Mouse (Mus musculus) left cerebral cortex, adult 2 months (tissue): ENCODE measurements around the gene Mdfic. TPM values are rescaled to one million over a fixed set of nuclear protein-coding genes. Genes with fewer than 3 reads are reported as not detected.

Experiments
- DNase-seq, 2 experiments: peaks; one replicate each; pipeline ENCODE4 v3.0.0; 2021 to 2022; ENCODE audit warnings: low spot score in 2 of 2, mixed read lengths in 1 of 2; ENCODE audit errors: extremely low spot score in 1 of 2
- H3K27ac ChIP-seq: fragments of 200-600 bp; 2 replicates; pipeline ENCODE4 v1.8.1; 2022
- H3K4me3 ChIP-seq: fragments of 200-600 bp; 2 replicates; pipeline ENCODE4 v1.8.1; 2022
- CTCF ChIP-seq: fragments of 200-600 bp; IDR thresholded peaks from 2 replicates; pipeline ENCODE4 v1.8.1; 2022; ENCODE audit warnings: antibody characterized with exemption, mild to moderate bottlenecking, moderate library complexity
- intact Hi-C: fragments of 180-260 bp; cut with DNase I; formaldehyde crosslinking; loops from one replicate; pipeline ENCODE4 v1.15.1; 2025
- total RNA-seq, 2 experiments: library from RNA; stranded (reverse); gene quantifications; 2 replicates each; pipeline ENCODE4 v1.2.3; 2021

Gene Mdfic
- total RNA-seq, 2 experiments from 2014 or later: 3.0 to 3.7 TPM

DNA sequence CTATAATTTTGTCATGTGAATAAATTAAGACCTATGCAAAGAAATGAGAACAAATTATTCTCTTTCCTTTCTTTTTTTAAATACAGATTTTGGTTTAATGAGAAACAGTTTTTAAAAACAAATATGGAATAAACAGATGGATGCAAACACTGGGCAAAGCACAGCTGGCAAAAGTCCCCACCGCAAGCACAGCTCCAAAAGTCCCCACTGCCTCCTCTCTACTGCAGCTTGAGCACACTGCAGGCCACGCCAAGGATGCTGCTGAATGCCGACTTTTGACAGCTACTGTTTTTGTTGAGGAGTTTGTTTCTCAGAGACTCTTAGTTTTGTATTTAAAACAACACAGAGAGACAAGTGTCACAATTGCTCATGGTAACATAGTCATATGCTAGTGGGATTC lies 104.8 kb downstream of the Mdfic start:
- DNase-seq: no peak
- intact Hi-C loops: no loop called here
- Histone ChIP-seq H3K27ac (no peak overlapping the region), H3K4me3 (no peak overlapping the region)
- TF ChIP-seq CTCF: no peak

DNA sequence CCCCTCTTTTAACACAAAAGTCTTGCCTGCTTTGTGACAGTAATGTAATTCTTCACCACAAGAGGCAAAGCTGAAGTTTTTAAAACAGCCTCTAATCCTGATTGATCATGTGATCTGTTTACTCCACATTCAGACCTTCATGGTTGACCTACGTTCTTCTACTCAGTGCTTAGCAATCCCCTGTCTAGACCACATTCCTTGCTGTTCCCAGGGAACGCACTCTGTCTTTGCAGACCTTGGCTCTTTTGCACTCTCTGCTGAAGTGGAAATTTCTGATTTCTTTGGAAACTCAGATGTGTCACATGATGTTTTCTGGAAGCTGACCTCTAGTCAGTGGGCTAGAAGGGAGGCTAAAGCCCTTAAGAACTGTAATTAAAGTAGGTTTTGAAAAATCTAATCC lies 109.4 kb downstream of the Mdfic start:
- intact Hi-C loops: no loop called here
- TF ChIP-seq CTCF: no peak
- H3K4me3 ChIP-seq: no peak overlapping the region

DNA sequence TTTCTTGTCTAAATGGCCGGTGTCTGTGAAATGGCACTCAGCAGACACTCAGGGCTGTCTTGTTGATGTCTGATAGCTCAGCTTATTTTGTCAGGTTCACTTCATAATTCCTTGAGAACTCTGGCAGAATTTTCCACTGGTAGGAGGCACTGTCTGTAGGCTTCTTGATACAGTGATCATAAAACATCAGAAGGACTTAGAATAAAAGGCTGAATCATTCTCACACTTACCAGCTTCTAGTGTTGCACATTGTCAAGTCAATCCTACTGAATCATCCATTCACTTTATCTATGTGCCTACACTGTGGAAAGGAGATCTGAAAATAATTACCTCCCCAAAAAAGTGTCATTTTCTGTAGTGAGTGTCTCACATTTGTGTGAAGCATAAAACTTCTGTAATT lies 110.2 kb downstream of the Mdfic start:
- intact Hi-C loops: no loop called here
- no peak overlapping the region for H3K4me3 ChIP-seq
- H3K27ac ChIP-seq: no peak overlapping the region
- DNase-seq: no peak
- no peak for TF ChIP-seq CTCF

More for the DNA sequence above, 109.4 kb downstream of the Mdfic start:
- H3K27ac ChIP-seq: no peak overlapping the region
- DNase-seq: no peak

DNA sequence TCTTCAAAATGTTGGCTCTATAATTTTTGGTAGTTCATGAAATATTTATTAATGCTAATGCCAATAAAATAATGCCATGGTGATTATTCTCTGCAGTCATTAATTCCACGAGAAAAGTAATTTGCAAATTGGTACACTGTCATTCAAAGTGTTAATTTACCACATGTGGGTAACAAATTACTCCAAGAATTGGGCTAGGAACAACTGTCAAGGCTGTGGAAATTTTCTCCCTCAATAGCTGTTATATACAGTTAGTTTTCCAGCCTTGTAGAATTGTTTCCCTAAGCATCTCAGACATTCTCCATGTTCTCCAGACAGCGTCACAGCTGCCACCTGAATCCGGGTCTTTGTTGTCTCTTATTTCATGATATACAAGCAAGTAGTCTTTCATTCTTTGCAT lies 117.2 kb downstream of the Mdfic start:
- DNase-seq: no peak
- intact Hi-C loops: no loop called here
- no peak overlapping the region for H3K27ac ChIP-seq
- TF ChIP-seq CTCF: no peak
- no peak overlapping the region for H3K4me3 ChIP-seq

DNA sequence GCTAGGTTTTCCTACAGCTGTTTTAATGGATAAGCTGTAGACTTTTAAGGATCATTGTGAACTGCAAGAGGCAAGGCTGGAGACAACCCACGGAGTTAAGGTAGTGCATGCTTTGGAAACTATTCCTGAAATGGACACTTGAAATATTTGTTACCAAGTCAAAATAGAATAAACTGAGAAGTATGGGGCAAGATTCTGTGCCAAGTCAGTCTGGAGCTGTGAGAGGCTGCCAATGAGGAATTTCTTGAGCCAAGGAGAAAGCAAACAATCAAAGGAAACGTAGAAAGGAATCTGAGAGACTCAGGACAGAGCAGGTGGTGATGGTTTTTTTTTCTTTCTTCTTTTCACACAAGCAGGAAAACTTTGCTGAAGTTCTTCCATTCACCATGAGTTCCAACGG lies 119.4 kb downstream of the Mdfic start:
- DNase-seq: no peak
- intact Hi-C loops: no loop called here
- no peak for TF ChIP-seq CTCF
- Histone ChIP-seq H3K27ac (no peak overlapping the region), H3K4me3 (no peak overlapping the region)

DNA sequence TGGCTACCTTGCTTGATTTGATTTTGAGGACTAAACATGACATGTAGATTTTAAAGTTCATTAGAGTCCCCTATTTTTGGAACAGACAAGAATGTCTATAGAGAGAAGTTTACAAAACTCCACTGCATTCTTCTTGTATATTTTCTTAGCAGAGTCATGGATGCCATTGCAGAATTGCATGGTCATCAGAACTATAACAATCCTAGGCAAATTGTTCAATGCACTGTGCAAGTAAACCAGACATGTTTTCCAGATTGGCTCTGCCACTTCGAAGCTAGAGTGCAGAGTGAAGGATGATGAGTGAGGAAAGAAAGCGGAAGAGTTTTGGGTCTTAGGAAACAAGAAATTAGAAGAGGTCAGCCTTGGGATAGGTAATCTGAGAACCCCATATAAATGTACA lies 120.0 kb downstream of the Mdfic start:
- no peak for TF ChIP-seq CTCF
- intact Hi-C loops: no loop called here
- H3K4me3 ChIP-seq: no peak overlapping the region
- no peak overlapping the region for H3K27ac ChIP-seq
- no peak for DNase-seq

DNA sequence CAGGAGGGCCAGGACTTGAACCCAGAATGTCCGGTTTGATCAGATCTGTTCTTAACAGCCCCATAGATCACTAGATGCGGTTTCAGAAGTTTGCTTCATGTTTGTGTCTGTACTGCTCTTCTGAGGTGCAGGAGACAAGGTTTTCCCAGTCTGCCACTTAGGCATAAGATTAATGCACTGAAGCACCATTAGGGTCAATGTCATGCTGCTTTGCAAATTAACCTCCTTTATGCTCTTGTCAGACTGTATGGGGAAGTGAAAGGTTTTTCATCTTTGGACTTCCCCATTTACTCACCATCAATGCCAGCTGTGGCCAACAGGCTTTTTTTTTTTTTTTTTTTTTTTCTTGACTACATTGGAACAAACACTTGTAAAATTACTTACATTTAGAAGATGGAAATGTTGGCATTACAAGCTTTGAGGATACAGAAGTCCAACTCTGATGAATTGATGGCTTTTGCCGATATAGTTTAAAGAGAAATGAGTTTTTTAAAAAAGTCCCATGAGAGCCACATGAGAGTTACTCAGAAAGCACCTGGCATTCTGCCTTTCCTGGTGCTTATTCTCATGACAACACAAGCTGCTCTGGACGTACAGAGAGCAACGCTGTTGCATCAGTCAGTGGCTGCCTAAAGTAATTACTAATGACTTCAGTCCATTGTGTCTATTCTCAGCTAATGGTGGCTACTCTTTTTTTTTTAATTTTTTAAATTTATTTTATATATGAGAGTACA lies 121.2 kb downstream of the Mdfic start:
- intact Hi-C loops: no loop called here
- TF ChIP-seq CTCF: no peak
- H3K27ac ChIP-seq: no peak overlapping the region
- H3K4me3 ChIP-seq: no peak overlapping the region
- DNase-seq: no peak

DNA sequence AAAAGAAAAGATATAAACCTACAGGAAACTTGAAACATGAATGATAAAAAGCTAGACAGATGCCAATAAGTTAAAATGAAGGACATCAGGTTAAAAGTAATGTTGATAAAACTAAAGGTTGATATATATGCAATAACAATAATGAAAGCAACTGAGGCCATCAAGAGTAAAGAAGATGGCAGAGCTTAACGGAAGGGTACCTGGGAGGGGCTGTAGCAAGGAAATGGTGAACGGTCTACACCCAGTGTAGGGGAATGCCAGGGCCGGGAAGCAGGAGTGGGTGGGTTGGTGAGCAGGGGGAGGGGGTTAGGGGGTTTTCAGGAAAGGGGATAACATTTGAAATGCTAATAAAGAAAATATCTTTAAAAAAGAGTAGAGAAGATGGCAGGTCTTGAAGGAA lies 122.8 kb downstream of the Mdfic start:
- TF ChIP-seq CTCF: no peak
- intact Hi-C loops: no loop called here

DNA sequence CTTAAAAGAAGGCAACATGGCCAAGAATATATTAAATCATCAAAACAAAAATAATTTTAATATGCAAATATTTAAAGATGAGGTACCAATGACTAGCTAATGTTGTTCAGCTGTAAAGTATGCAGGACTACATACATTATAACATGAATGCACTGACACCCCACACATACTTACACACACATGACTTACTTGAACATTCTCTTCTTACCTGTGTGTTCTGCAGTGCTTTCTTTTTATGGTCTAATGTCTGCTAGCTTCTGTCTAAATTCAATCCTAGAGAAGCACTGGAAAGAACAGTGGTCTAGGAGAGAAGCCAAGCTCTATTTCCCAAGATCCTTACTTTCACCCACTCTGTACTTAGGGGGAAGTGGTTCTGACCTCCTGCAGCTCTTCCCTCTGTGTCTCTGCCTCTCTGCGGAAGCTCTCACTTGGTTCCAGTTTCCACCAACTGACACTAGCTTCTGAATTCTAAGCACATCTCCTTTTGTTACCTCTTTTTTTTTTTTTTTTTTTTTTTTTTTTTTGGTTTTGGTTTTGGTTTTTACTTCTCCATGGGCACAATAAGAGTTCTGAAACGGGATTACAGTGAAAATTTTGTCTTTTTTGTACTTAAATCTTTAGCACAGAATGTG lies 125.4 kb downstream of the Mdfic start:
- Histone ChIP-seq H3K4me3 (no peak overlapping the region), H3K27ac (no peak overlapping the region)
- no peak for DNase-seq
- no peak for TF ChIP-seq CTCF
- intact Hi-C loops: no loop called here

More for the DNA sequence above, 122.8 kb downstream of the Mdfic start:
- DNase-seq: no peak
- Histone ChIP-seq H3K27ac (no peak overlapping the region), H3K4me3 (no peak overlapping the region)
